ENCODE assay signal across 25 mouse cellular contexts in genomic region chr19:46032731-46033510, GRCm38 (mm10). TPM values are rescaled to one million over a fixed set of nuclear protein-coding genes. Genes with fewer than 3 reads are reported as not detected.
A peak's percentile ranks its signal among the peaks of the same experiment; 100 is the strongest.
DNase-seq lines count a peak whose midpoint lies in the region; ATAC-seq and TF ChIP-seq lines count a peak whose summit lies in the region.
"Had no signal": no experiment of that assay in that cellular context is flagged by ENCODE, and none has a peak within 500 bp of the region (broad histone marks: within the 10 kb centered on the region; RNA-seq: fewer than 3 reads in every experiment).

No protein-coding gene starts in this region.

- H3K9me3 ChIP-seq in hindbrain, embryonic 13.5 days: 0 out of 2 replicates have a peak, but pooled peaks cover 4% of the 10 kb centered on the region
- no peaks in the 10 kb centered on the region; the same call in 1 of the 2 replicates for H3K9me3 ChIP-seq in hindbrain, embryonic 16.5 days (ENCODE audit: control insufficient read depth, low read length)
- H3K9me3 ChIP-seq: hindbrain, embryonic 15.5 days; intestine, embryonic 15.5 days; neural tube, embryonic 15.5 days had no signal

- no peak overlapping the region for H3K4me2 ChIP-seq in hindbrain, embryonic 13.5 days
- H3K4me2 ChIP-seq in hindbrain, embryonic 16.5 days (ENCODE audit: low read length): no peak overlapping the region
- H3K4me2 ChIP-seq: embryonic facial prominence, embryonic 12.5 days; hindbrain, embryonic 15.5 days; intestine, embryonic 15.5 days; neural tube, embryonic 15.5 days had no signal

- no peak for ATAC-seq in hindbrain, embryonic 13.5 days (ENCODE audit: low FRiP score)
- no peak for ATAC-seq in hindbrain, embryonic 16.5 days
- ATAC-seq: forebrain, postnatal 0 days had no signal

- DNase-seq in left cerebral cortex, adult 2 months (ENCODE audit: extremely low spot score in 1 of 2, low spot score in 2 of 2): no peak
- DNase-seq in left cerebral cortex, postnatal 4 days: no peak
- peak; percentile 77 for DNase-seq in right cerebral cortex, adult 18-20 months
- no peak for DNase-seq in right cerebral cortex, postnatal 4 days
- DNase-seq in cerebellum, postnatal 36 days: no peak
- DNase-seq: adrenal gland, adult 2 months; B cell, adult 2 months; cerebellum, adult 18-20 months; cerebellum, postnatal 14 days; forebrain, postnatal 0 days; gastrocnemius, postnatal 14 days; heart, postnatal 4 days; kidney, adult 9 months; kidney, postnatal 14 days; lung, postnatal 4 days; thymus, adult 18-20 months; thymus, postnatal 36 days had no signal

- peak overlapping the region; percentile 18; the same call in 1 of the 2 replicates for H3K27ac ChIP-seq in hindbrain, embryonic 13.5 days
- no peak overlapping the region for H3K27ac ChIP-seq in hindbrain, embryonic 16.5 days (ENCODE audit: low read depth, low read length)
- peak overlapping the region; percentile 5; the same call in 1 of the 2 replicates for H3K27ac ChIP-seq in left cerebral cortex, adult 2 months
- H3K27ac ChIP-seq: embryonic facial prominence, embryonic 12.5 days; hindbrain, embryonic 15.5 days; intestine, embryonic 15.5 days; liver, embryonic 14.5 days; neural tube, embryonic 15.5 days had no signal

- H3K36me3 ChIP-seq in hindbrain, embryonic 13.5 days: peaks cover 67% of the 10 kb centered on the region
- H3K36me3 ChIP-seq in hindbrain, embryonic 16.5 days (ENCODE audit: control insufficient read depth, insufficient read depth, low read length): peaks cover 38% of the 10 kb centered on the region

- no peak overlapping the region for H3K4me3 ChIP-seq in hindbrain, embryonic 13.5 days
- no peak overlapping the region for H3K4me3 ChIP-seq in hindbrain, embryonic 16.5 days (ENCODE audit: low read length)
- H3K4me3 ChIP-seq in left cerebral cortex, adult 2 months: no peak overlapping the region
- H3K4me3 ChIP-seq: embryonic facial prominence, embryonic 12.5 days; hindbrain, embryonic 15.5 days; intestine, embryonic 15.5 days; neural tube, embryonic 15.5 days had no signal

- TF ChIP-seq CTCF in left cerebral cortex, adult 2 months (IDR thresholded peaks at IDR 0.05): no peak

- H3K9ac ChIP-seq in hindbrain, embryonic 13.5 days: no peak overlapping the region
- no peak overlapping the region for H3K9ac ChIP-seq in hindbrain, embryonic 16.5 days (ENCODE audit: low read depth, low read length)
- H3K9ac ChIP-seq: embryonic facial prominence, embryonic 12.5 days; forebrain, postnatal 0 days; hindbrain, embryonic 15.5 days; intestine, embryonic 15.5 days; liver, embryonic 14.5 days; neural tube, embryonic 15.5 days had no signal

- 89% methylated on average over 26 of the region's 26 CpGs for whole genome bisulfite sequencing in hindbrain, embryonic 13.5 days
- WGBS in hindbrain, embryonic 16.5 days: 87% methylated on average over 26 of the region's 26 CpGs

- no peaks in the 10 kb centered on the region for H3K27me3 ChIP-seq in hindbrain, embryonic 13.5 days
- H3K27me3 ChIP-seq in hindbrain, embryonic 16.5 days (replicated peaks; ENCODE audit: control insufficient read depth, insufficient read depth, low read length): no peaks in the 10 kb centered on the region
- H3K27me3 ChIP-seq: CH12.LX; embryonic facial prominence, embryonic 12.5 days; hindbrain, embryonic 15.5 days; intestine, embryonic 15.5 days; neural tube, embryonic 15.5 days had no signal

- intact Hi-C loops in left cerebral cortex, adult 2 months (cut with DNase I): no loop called here
- intact Hi-C loops in left cerebral cortex, postnatal 4 days (cut with DNase I): no loop called here

- H3K4me1 ChIP-seq in hindbrain, embryonic 13.5 days (replicated peaks): peaks cover 24% of the 10 kb centered on the region
- H3K4me1 ChIP-seq in hindbrain, embryonic 16.5 days (ENCODE audit: control insufficient read depth, insufficient read depth, low read depth, low read length): peaks cover 16% of the 10 kb centered on the region

RNA-seq across cellular contexts. Expression of gene Pprc1, which starts 11.8 kb away (rescaled TPM):
- polyA plus RNA-seq in hindbrain, embryonic 13.5 days (2015; fragmentation: Nextera tagmentation; extraction: Ambion mirVana): 18.7 and 22.2 TPM in 2 replicates
- polyA plus RNA-seq in hindbrain, embryonic 16.5 days (2015; fragmentation: Nextera tagmentation; extraction: Ambion mirVana): 15.4 and 22.5 TPM in 2 replicates
- 10 to 100 TPM; 29.0 to 31.8 TPM for total RNA-seq in left cerebral cortex, adult 2 months (2021)
- total RNA-seq in left cerebral cortex, postnatal 4 days (2021): 10 to 100 TPM; 42.9 to 46.7 TPM

RNA-seq across cellular contexts. Expression of gene Ldb1, which starts 12.1 kb away (rescaled TPM):
- polyA plus RNA-seq in hindbrain, embryonic 13.5 days (2015; fragmentation: Nextera tagmentation; extraction: Ambion mirVana): 120 and 127 TPM in 2 replicates
- 50.6 and 88.5 TPM in 2 replicates for polyA plus RNA-seq in hindbrain, embryonic 16.5 days (2015; fragmentation: Nextera tagmentation; extraction: Ambion mirVana)
- total RNA-seq in left cerebral cortex, adult 2 months (2021): 100 to 1,000 TPM; 111 to 117 TPM
- 100 to 1,000 TPM; 151 to 153 TPM for total RNA-seq in left cerebral cortex, postnatal 4 days (2021)

RNA-seq across cellular contexts. Expression of gene Hps6, which starts 29.6 kb away (rescaled TPM):
- polyA plus RNA-seq in hindbrain, embryonic 13.5 days (2015; fragmentation: Nextera tagmentation; extraction: Ambion mirVana): 3.1 and 3.8 TPM in 2 replicates
- polyA plus RNA-seq in hindbrain, embryonic 16.5 days (2015; fragmentation: Nextera tagmentation; extraction: Ambion mirVana): 6.1 and 7.2 TPM in 2 replicates
- 1 to 10 TPM; 6.0 to 7.4 TPM for total RNA-seq in left cerebral cortex, adult 2 months (2021)
- 1 to 10 TPM; 4.3 to 4.5 TPM for total RNA-seq in left cerebral cortex, postnatal 4 days (2021)

RNA-seq across cellular contexts. Expression of gene Armh3, which starts 34.6 kb away (rescaled TPM):
- 22.8 and 23.9 TPM in 2 replicates for polyA plus RNA-seq in hindbrain, embryonic 13.5 days (2015; fragmentation: Nextera tagmentation; extraction: Ambion mirVana)
- polyA plus RNA-seq in hindbrain, embryonic 16.5 days (2015; fragmentation: Nextera tagmentation; extraction: Ambion mirVana): 21.4 and 22.6 TPM in 2 replicates
- total RNA-seq in left cerebral cortex, adult 2 months (2021): 10 to 100 TPM; 19.4 to 20.9 TPM
- 10 to 100 TPM; 25.6 to 27.1 TPM for total RNA-seq in left cerebral cortex, postnatal 4 days (2021)

RNA-seq across cellular contexts. Expression of gene Nolc1, which starts 42.7 kb away (rescaled TPM):
- polyA plus RNA-seq in hindbrain, embryonic 13.5 days (2015; fragmentation: Nextera tagmentation; extraction: Ambion mirVana): 73.4 and 79.5 TPM in 2 replicates
- 56.3 and 63.9 TPM in 2 replicates for polyA plus RNA-seq in hindbrain, embryonic 16.5 days (2015; fragmentation: Nextera tagmentation; extraction: Ambion mirVana)
- 10 to 100 TPM; 45.0 to 51.0 TPM for total RNA-seq in left cerebral cortex, adult 2 months (2021)
- total RNA-seq in left cerebral cortex, postnatal 4 days (2021): 10 to 100 TPM; 47.8 to 56.4 TPM
